Mouse (Mus musculus): ENCODE measurements at regions not wholly inside any gene's neighbourhood (a gene's known extent, or its start where the extent isn't known, plus 50 kb on each side); places are given as distances from the start of the nearest gene placed in this dataset.

DNA sequence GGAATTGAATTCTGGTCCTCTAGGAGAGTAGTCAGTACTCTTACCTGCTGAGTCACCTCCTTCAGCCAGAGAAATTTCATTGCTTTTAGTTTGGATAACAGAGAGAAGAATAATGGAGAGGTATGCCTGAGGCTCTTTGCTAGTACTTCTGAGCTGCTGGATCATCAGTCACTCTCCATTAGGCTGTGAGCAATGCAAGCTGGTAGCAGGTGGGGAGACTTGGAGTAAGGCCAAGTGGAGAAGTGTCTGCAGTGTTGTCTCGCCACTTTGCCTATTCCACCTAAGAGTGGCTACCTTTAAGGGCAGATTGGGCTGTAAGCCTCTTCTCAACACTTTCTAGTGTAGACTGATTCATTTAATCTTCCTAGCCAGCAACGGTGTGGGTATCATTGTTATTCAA, 81.6 kb upstream of the Map1b start:
- TF ChIP-seq CTCF (IDR thresholded peaks at IDR 0.05; ENCODE audit: insufficient read depth, low read depth, low read length) (no peak), POLR2A (IDR thresholded peaks at IDR 0.05; ENCODE audit: insufficient read depth, low read depth, low read length) (no peak)

Data from olfactory bulb, adult 2 months (tissue).